Mouse (Mus musculus) embryonic facial prominence, embryonic 10.5 days (tissue): ENCODE measurements around the gene Olfr91. TPM values are rescaled to one million over a fixed set of nuclear protein-coding genes. Genes with fewer than 3 reads are reported as not detected.

Experiments
- DNase-seq: peaks from one replicate; pipeline ENCODE4 v3.0.0-alpha.2; 2017; ENCODE audit warnings: low spot score
- H3K27ac ChIP-seq: fragments of 300-500 bp; sonication (generic); replicated peaks from 2 replicates; pipeline ENCODE4 v1.5.1; 2016; ENCODE audit warnings: mild to moderate bottlenecking
- H3K27me3 ChIP-seq: fragments of 300-500 bp; sonication (generic); replicated peaks from 2 replicates; pipeline ENCODE4 v1.6.1; 2016; ENCODE audit warnings: low read depth, mild to moderate bottlenecking; ENCODE audit not compliant: poor library complexity, severe bottlenecking
- H3K36me3 ChIP-seq: fragments of 300-500 bp; sonication (generic); replicated peaks from 2 replicates; pipeline ENCODE4 v1.6.1; 2016; ENCODE audit warnings: mild to moderate bottlenecking, moderate library complexity
- H3K4me1 ChIP-seq: fragments of 300-500 bp; sonication (generic); 2 replicates; pipeline ENCODE4 v1.6.1; 2016
- H3K4me3 ChIP-seq: fragments of 300-500 bp; sonication (generic); 2 replicates; pipeline ENCODE4 v1.5.1; 2016; ENCODE audit warnings: mild to moderate bottlenecking, moderate library complexity
- H3K9me3 ChIP-seq: fragments of 300-500 bp; sonication (generic); 2 replicates; pipeline ENCODE4 v1.6.1; 2016; ENCODE audit warnings: mild to moderate bottlenecking
- WGBS: fragments of 180-500 bp; shearing (Covaris S2); methylation state at CpG from one replicate; pipeline ENCODE4 v1.1.7; 2016; 5-methylcytosine and 5-hydroxymethylcytosine counted together
- polyA plus RNA-seq: library from polyadenylated mRNA; unstranded; fragments of >200 nt; fragmentation: Nextera tagmentation; extraction: Ambion mirVana; gene quantifications from 2 replicates; pipeline ENCODE4 v1.2.1, GENCODE M21; 2016

The Olfr91 gene
- polyA plus RNA-seq, 1 experiment from 2014 or later = not detected

GRCm38 (mm10) chr17:37075181-37075580 lies 22.9 kb downstream of the Olfr91 start:
- no peak overlapping the region for H3K27ac ChIP-seq
- H3K36me3 ChIP-seq = peaks cover 70% of the 10 kb centered on the region
- no peak overlapping the region for H3K4me3 ChIP-seq
- peaks cover 23% of the 10 kb centered on the region for H3K4me1 ChIP-seq
- WGBS = 90% methylated on average over 6 of the region's 6 CpGs
- DNase-seq = no peak
- no peaks in the 10 kb centered on the region for H3K27me3 ChIP-seq
- H3K9me3 ChIP-seq = no peaks in the 10 kb centered on the region

GRCm38 (mm10) chr17:37072730-37073276 lies 25.3 kb downstream of the Olfr91 start:
- Histone ChIP-seq H3K4me3 (no peak overlapping the region), H3K27ac (no peak overlapping the region), H3K4me1 (peaks cover under 1% of the 10 kb centered on the region), H3K36me3 (peaks cover 94% of the 10 kb centered on the region), H3K27me3 (no peaks in the 10 kb centered on the region), H3K9me3 (no peaks in the 10 kb centered on the region)
- 65% methylated on average over 11 of the region's 11 CpGs for WGBS
- no peak for DNase-seq

GRCm38 (mm10) chr17:37072080-37072729 lies 25.9 kb downstream of the Olfr91 start:
- H3K4me1 ChIP-seq = no peaks in the 10 kb centered on the region
- H3K27ac ChIP-seq = no peak overlapping the region
- DNase-seq = no peak
- H3K27me3 ChIP-seq = no peaks in the 10 kb centered on the region
- H3K4me3 ChIP-seq = no peak overlapping the region
- H3K36me3 ChIP-seq = peaks cover 97% of the 10 kb centered on the region
- WGBS = 79% methylated on average over 12 of the region's 12 CpGs
- H3K9me3 ChIP-seq = no peaks in the 10 kb centered on the region

- no peak for DNase-seq
- no peaks in the 10 kb centered on the region for H3K9me3 ChIP-seq
- no peak overlapping the region for H3K4me3 ChIP-seq
- no peak overlapping the region for H3K27ac ChIP-seq
- no peaks in the 10 kb centered on the region for H3K4me1 ChIP-seq
- WGBS = 91% methylated on average over 8 of the region's 8 CpGs
- H3K27me3 ChIP-seq = no peaks in the 10 kb centered on the region
- H3K36me3 ChIP-seq = peaks cover 98% of the 10 kb centered on the region
Measured at GRCm38 (mm10) chr17:37070121-37070520, 28.0 kb downstream of the Olfr91 start.

- DNase-seq = no peak
- Histone ChIP-seq H3K4me3 (no peak overlapping the region), H3K27ac (no peak overlapping the region), H3K27me3 (no peaks in the 10 kb centered on the region), H3K36me3 (peaks cover 98% of the 10 kb centered on the region), H3K4me1 (no peaks in the 10 kb centered on the region), H3K9me3 (no peaks in the 10 kb centered on the region)
- WGBS = 85% methylated on average over 1 of the region's 1 CpGs
Measured at GRCm38 (mm10) chr17:37067861-37068260, 30.2 kb downstream of the Olfr91 start.

- no peaks in the 10 kb centered on the region for H3K27me3 ChIP-seq
- no peak overlapping the region for H3K4me3 ChIP-seq
- no peak overlapping the region for H3K27ac ChIP-seq
- H3K4me1 ChIP-seq = no peaks in the 10 kb centered on the region
- H3K9me3 ChIP-seq = no peaks in the 10 kb centered on the region
- H3K36me3 ChIP-seq = peaks cover 100% of the 10 kb centered on the region
- 99% methylated on average over 2 of the region's 2 CpGs for WGBS
- DNase-seq = no peak
Measured at GRCm38 (mm10) chr17:37065993-37066392, 32.1 kb downstream of the Olfr91 start.

- Histone ChIP-seq H3K36me3 (peaks cover 100% of the 10 kb centered on the region), H3K4me3 (no peak overlapping the region), H3K4me1 (no peaks in the 10 kb centered on the region), H3K9me3 (no peaks in the 10 kb centered on the region), H3K27me3 (no peaks in the 10 kb centered on the region), H3K27ac (no peak overlapping the region)
- 72% methylated on average over 11 of the region's 11 CpGs for WGBS
- no peak for DNase-seq
Measured at GRCm38 (mm10) chr17:37063686-37064495, 34.2 kb downstream of the Olfr91 start.

GRCm38 (mm10) chr17:37063063-37063462 lies 35.0 kb downstream of the Olfr91 start:
- no peak overlapping the region for H3K27ac ChIP-seq
- no peaks in the 10 kb centered on the region for H3K27me3 ChIP-seq
- DNase-seq = no peak
- no peaks in the 10 kb centered on the region for H3K4me1 ChIP-seq
- no peak overlapping the region for H3K4me3 ChIP-seq
- H3K9me3 ChIP-seq = no peaks in the 10 kb centered on the region
- H3K36me3 ChIP-seq = peaks cover 100% of the 10 kb centered on the region
- WGBS = 66% methylated on average over 10 of the region's 10 CpGs

- Histone ChIP-seq H3K4me3 (no peak overlapping the region), H3K27me3 (no peaks in the 10 kb centered on the region), H3K4me1 (no peaks in the 10 kb centered on the region), H3K27ac (no peak overlapping the region), H3K36me3 (peaks cover 99% of the 10 kb centered on the region), H3K9me3 (no peaks in the 10 kb centered on the region)
- DNase-seq = no peak
- 92% methylated on average over 10 of the region's 10 CpGs for WGBS
Measured at GRCm38 (mm10) chr17:37062101-37062641, 35.9 kb downstream of the Olfr91 start.

- DNase-seq = no peak
- Histone ChIP-seq H3K4me1 (no peaks in the 10 kb centered on the region), H3K4me3 (no peak overlapping the region), H3K9me3 (no peaks in the 10 kb centered on the region), H3K27ac (no peak overlapping the region), H3K36me3 (peaks cover 99% of the 10 kb centered on the region), H3K27me3 (no peaks in the 10 kb centered on the region)
- WGBS = 85% methylated on average over 3 of the region's 3 CpGs
Measured at GRCm38 (mm10) chr17:37061435-37061834, 36.6 kb downstream of the Olfr91 start.

GRCm38 (mm10) chr17:37056957-37057356 lies 41.1 kb downstream of the Olfr91 start:
- H3K9me3 ChIP-seq = no peaks in the 10 kb centered on the region
- H3K4me3 ChIP-seq = no peak overlapping the region
- no peak for DNase-seq
- no peaks in the 10 kb centered on the region for H3K4me1 ChIP-seq
- no peak overlapping the region for H3K27ac ChIP-seq
- H3K27me3 ChIP-seq = no peaks in the 10 kb centered on the region
- 89% methylated on average over 6 of the region's 6 CpGs for WGBS
- H3K36me3 ChIP-seq = peaks cover 92% of the 10 kb centered on the region

- H3K36me3 ChIP-seq = peaks cover 41% of the 10 kb centered on the region
- H3K27me3 ChIP-seq = peaks cover 33% of the 10 kb centered on the region
- H3K9me3 ChIP-seq = no peaks in the 10 kb centered on the region
- H3K4me1 ChIP-seq = peaks cover 44% of the 10 kb centered on the region
- H3K27ac ChIP-seq = no peak overlapping the region
- DNase-seq = no peak
- WGBS = 51% methylated on average over 4 of the region's 4 CpGs
- no peak overlapping the region for H3K4me3 ChIP-seq
Measured at GRCm38 (mm10) chr17:37051745-37052144, 46.3 kb downstream of the Olfr91 start.
